Mouse (Mus musculus): Measurements from ENCODE around the gene Cwc27. TPM values are rescaled to one million over a fixed set of nuclear protein-coding genes. Genes with fewer than 3 reads are reported as not detected.

Gene Cwc27
- total RNA-seq (2021), result 10 to 100 TPM; 11.0 to 11.8 TPM
- long read RNA-seq, experiment 1, transcript Cwc27-201 (14 exons, 2,071 nt), result major isoform, 20 of 23 reads
- long read RNA-seq, experiment 1, partial matches to known transcripts, result 2 of 23 reads
- long read RNA-seq, experiment 1, other reads (novel, unspliced or antisense), result 1 of 23 reads
- long read RNA-seq, experiment 2, transcript Cwc27-201 (14 exons, 2,071 nt), result major isoform, 16 of 26 reads
- long read RNA-seq, experiment 2, partial matches to known transcripts, result 6 of 26 reads
- long read RNA-seq, experiment 2, other reads (novel, unspliced or antisense), result 4 of 26 reads

- peak; percentile 75 for DNase-seq (ENCODE audit: low spot score)
Measured at GRCm38 (mm10) chr13:104816635-104817571, at the start of gene Cwc27. TSS of gene Cwc27 (minus strand) at chr13:104817142.

GRCm38 (mm10) chr13:104866726-104867125 is 49.8 kb upstream of the Cwc27 start:
- DNase-seq (ENCODE audit: low spot score), result no peak

- DNase-seq (ENCODE audit: low spot score), result no peak
Measured at GRCm38 (mm10) chr13:104863127-104863979, 46.4 kb upstream of the Cwc27 start, which contains the start of gene Shisal2b. TSS of gene Shisal2b (minus strand) at chr13:104863893.

GRCm38 (mm10) chr13:104853645-104854044 is 36.7 kb upstream of the Cwc27 start:
- DNase-seq (ENCODE audit: low spot score), result no peak

GRCm38 (mm10) chr13:104843295-104844089 is 26.6 kb upstream of the Cwc27 start:
- no peak for DNase-seq (ENCODE audit: low spot score)

- DNase-seq (ENCODE audit: low spot score), result no peak
Measured at GRCm38 (mm10) chr13:104841937-104842336, 25.0 kb upstream of the Cwc27 start.

GRCm38 (mm10) chr13:104837628-104838027 is 20.7 kb upstream of the Cwc27 start:
- no peak for DNase-seq (ENCODE audit: low spot score)

- DNase-seq (ENCODE audit: low spot score), result no peak
Measured at GRCm38 (mm10) chr13:104832811-104833210, 15.9 kb upstream of the Cwc27 start.

- no peak for DNase-seq (ENCODE audit: low spot score)
Measured at GRCm38 (mm10) chr13:104825470-104825869, 8.5 kb upstream of the Cwc27 start.

GRCm38 (mm10) chr13:104822411-104822838 is 5.5 kb upstream of the Cwc27 start:
- no peak for DNase-seq (ENCODE audit: low spot score)

- no peak for DNase-seq (ENCODE audit: low spot score)
Measured at GRCm38 (mm10) chr13:104821908-104822307, 5.0 kb upstream of the Cwc27 start.

GRCm38 (mm10) chr13:104821192-104821591 is 4.2 kb upstream of the Cwc27 start:
- DNase-seq (ENCODE audit: low spot score), result no peak

GRCm38 (mm10) chr13:104817696-104818095 is 754 bp upstream of the Cwc27 start:
- no peak for DNase-seq (ENCODE audit: low spot score)

- no peak for DNase-seq (ENCODE audit: low spot score)
Measured at GRCm38 (mm10) chr13:104816270-104816634, 690 bp downstream of the Cwc27 start.

GRCm38 (mm10) chr13:104805681-104806080 is 11.3 kb downstream of the Cwc27 start:
- DNase-seq (ENCODE audit: low spot score), result no peak

GRCm38 (mm10) chr13:104799566-104800182 is 17.3 kb downstream of the Cwc27 start:
- DNase-seq (ENCODE audit: low spot score), result no peak

GRCm38 (mm10) chr13:104799067-104799466 is 17.9 kb downstream of the Cwc27 start:
- DNase-seq (ENCODE audit: low spot score), result no peak

- DNase-seq (ENCODE audit: low spot score), result no peak
Measured at GRCm38 (mm10) chr13:104794421-104794820, 22.5 kb downstream of the Cwc27 start.

- DNase-seq (ENCODE audit: low spot score), result no peak
Measured at GRCm38 (mm10) chr13:104792184-104792583, 24.8 kb downstream of the Cwc27 start, which contains the start of gene Srek1ip1. TSS of gene Srek1ip1 (plus strand) at chr13:104792484.

GRCm38 (mm10) chr13:104789663-104790062 is 27.3 kb downstream of the Cwc27 start:
- DNase-seq (ENCODE audit: low spot score), result peak; percentile 28

Measured in gastrocnemius, adult 18-20 months (tissue).